Mouse (Mus musculus): ENCODE measurements around the gene Antxr1.

Antxr1 gene

GRCm38 (mm10) chr6:87142239-87142638 is 193.4 kb downstream of the Antxr1 start:
- DNase-seq (ENCODE audit: low spot score in 2 of 2): no peak

GRCm38 (mm10) chr6:87139796-87140553 is 195.6 kb downstream of the Antxr1 start:
- DNase-seq (ENCODE audit: low spot score in 2 of 2): peak in 1 of 2 experiments; percentile 39

GRCm38 (mm10) chr6:87138479-87138878 is 197.1 kb downstream of the Antxr1 start:
- DNase-seq (ENCODE audit: low spot score in 2 of 2): no peak

GRCm38 (mm10) chr6:87133966-87134546 is 201.6 kb downstream of the Antxr1 start:
- no peak for DNase-seq (ENCODE audit: low spot score in 2 of 2)

- DNase-seq (ENCODE audit: low spot score in 2 of 2): no peak
Measured at GRCm38 (mm10) chr6:87133520-87133919, 202.1 kb downstream of the Antxr1 start.

GRCm38 (mm10) chr6:87131078-87131477 is 204.5 kb downstream of the Antxr1 start:
- DNase-seq (ENCODE audit: low spot score in 2 of 2): no peak

- DNase-seq (ENCODE audit: low spot score in 2 of 2): no peak
Measured at GRCm38 (mm10) chr6:87130628-87131027, 205.0 kb downstream of the Antxr1 start.

- no peak for DNase-seq (ENCODE audit: low spot score in 2 of 2)
Measured at GRCm38 (mm10) chr6:87129861-87130260, 205.8 kb downstream of the Antxr1 start.

- DNase-seq (ENCODE audit: low spot score in 2 of 2): no peak
Measured at GRCm38 (mm10) chr6:87127049-87127753, 208.4 kb downstream of the Antxr1 start.

- DNase-seq (ENCODE audit: low spot score in 2 of 2): no peak
Measured at GRCm38 (mm10) chr6:87123973-87124372, 211.6 kb downstream of the Antxr1 start.

- DNase-seq (ENCODE audit: low spot score in 2 of 2): no peak
Measured at GRCm38 (mm10) chr6:87123406-87123805, 212.2 kb downstream of the Antxr1 start.

- DNase-seq (ENCODE audit: low spot score in 2 of 2): no peak
Measured at GRCm38 (mm10) chr6:87121961-87122360, 213.7 kb downstream of the Antxr1 start.

- no peak for DNase-seq (ENCODE audit: low spot score in 2 of 2)
Measured at GRCm38 (mm10) chr6:87120661-87121060, 215.0 kb downstream of the Antxr1 start.

- no peak for DNase-seq (ENCODE audit: low spot score in 2 of 2)
Measured at GRCm38 (mm10) chr6:87119975-87120374, 215.6 kb downstream of the Antxr1 start.

- DNase-seq (ENCODE audit: low spot score in 2 of 2): no peak
Measured at GRCm38 (mm10) chr6:87119066-87119837, 216.4 kb downstream of the Antxr1 start.

GRCm38 (mm10) chr6:87116596-87116995 is 219.0 kb downstream of the Antxr1 start:
- DNase-seq (ENCODE audit: low spot score in 2 of 2): peak in 1 of 2 experiments; percentile 3

- no peak for DNase-seq (ENCODE audit: low spot score in 2 of 2)
Measured at GRCm38 (mm10) chr6:87115981-87116380, 219.6 kb downstream of the Antxr1 start.

GRCm38 (mm10) chr6:87112125-87112524 is 223.5 kb downstream of the Antxr1 start:
- DNase-seq (ENCODE audit: low spot score in 2 of 2): peak in 1 of 2 experiments; percentile 21

- no peak for DNase-seq (ENCODE audit: low spot score in 2 of 2)
Measured at GRCm38 (mm10) chr6:87111493-87111892, 224.1 kb downstream of the Antxr1 start.

GRCm38 (mm10) chr6:87104123-87104796 is 231.4 kb downstream of the Antxr1 start, which contains the start of gene D6Ertd527e:
TSS of gene D6Ertd527e (plus strand) at chr6:87104746.
- peak in 1 of 2 experiments; percentile 11 for DNase-seq (ENCODE audit: low spot score in 2 of 2)

- DNase-seq (ENCODE audit: low spot score in 2 of 2): no peak
Measured at GRCm38 (mm10) chr6:87103314-87103713, 232.3 kb downstream of the Antxr1 start.

Data from right cerebral cortex, postnatal 10 days (tissue).